ENCODE assay signal across 27 mouse cellular contexts in the genomic region with DNA sequence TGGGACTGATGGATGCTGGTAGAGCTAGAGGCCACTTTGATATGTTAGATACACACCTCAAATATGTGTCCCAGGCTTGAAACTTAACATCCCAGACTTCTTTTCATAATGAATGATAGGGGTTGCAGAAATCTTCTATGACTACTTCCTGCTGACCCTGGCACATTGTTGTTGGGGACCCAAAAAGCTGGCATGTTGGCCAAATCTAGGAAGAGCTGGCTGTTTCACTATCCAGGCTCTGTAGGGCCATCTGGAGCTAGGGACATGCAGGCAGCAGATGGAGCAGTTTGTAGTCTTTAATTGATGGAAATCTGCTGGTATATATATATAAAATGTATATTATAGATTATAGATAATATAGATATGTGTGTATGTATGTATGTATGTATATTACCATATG. TPM values are rescaled to one million over a fixed set of nuclear protein-coding genes. Genes with fewer than 3 reads are reported as not detected.
DNase-seq lines count a peak whose midpoint lies in the region; ATAC-seq and TF ChIP-seq lines count a peak whose summit lies in the region.
"Had no signal": no experiment of that assay in that cellular context is flagged by ENCODE, and none has a peak within 500 bp of the region (broad histone marks: within the 10 kb centered on the region; RNA-seq: fewer than 3 reads in every experiment).

No protein-coding gene starts in this region.

- no peaks in the 10 kb centered on the region for H3K4me1 ChIP-seq in cerebellum, adult 2 months (ENCODE audit: control insufficient read depth, insufficient read depth, low read length)
- no peaks in the 10 kb centered on the region for H3K4me1 ChIP-seq in forebrain, postnatal 0 days (ENCODE audit: insufficient read depth)
- H3K4me1 ChIP-seq in forebrain, embryonic 14.5 days (ENCODE audit: control insufficient read depth, insufficient read depth, low read length), result no peaks in the 10 kb centered on the region
- no peaks in the 10 kb centered on the region for H3K4me1 ChIP-seq in intestine, embryonic 14.5 days (replicated peaks; ENCODE audit: control insufficient read depth, insufficient read depth, low read length)
- H3K4me1 ChIP-seq in intestine, postnatal 0 days (replicated peaks; ENCODE audit: control insufficient read depth, insufficient read depth, low read length), result no peaks in the 10 kb centered on the region

- TF ChIP-seq POLR2A in cerebellum, adult 2 months (IDR thresholded peaks at IDR 0.05; ENCODE audit: borderline replicate concordance, insufficient read depth, low read length), result no peak

- H3K4me2 ChIP-seq in forebrain, postnatal 0 days (ENCODE audit: low read depth), result no peak overlapping the region
- no peak overlapping the region for H3K4me2 ChIP-seq in forebrain, embryonic 14.5 days (ENCODE audit: low read length)
- H3K4me2 ChIP-seq in intestine, embryonic 14.5 days (ENCODE audit: low read length), result no peak overlapping the region
- no peak overlapping the region for H3K4me2 ChIP-seq in intestine, postnatal 0 days (replicated peaks; ENCODE audit: low read depth)

- ATAC-seq in forebrain, postnatal 0 days, result no peak
- no peak for ATAC-seq in forebrain, embryonic 14.5 days
- no peak for ATAC-seq in intestine, embryonic 14.5 days (replicated peaks; ENCODE audit: low FRiP score, low TSS enrichment, low read depth)
- no peak for ATAC-seq in intestine, postnatal 0 days
- ATAC-seq: activated CD4-positive, CD25-positive, alpha-beta regulatory T cell, adult 4 months; CD4-positive, CD25-positive, alpha-beta regulatory T cell, adult 4 months; Patski had no signal

- no peak overlapping the region for H3K9ac ChIP-seq in forebrain, postnatal 0 days
- no peak overlapping the region for H3K9ac ChIP-seq in forebrain, embryonic 14.5 days (ENCODE audit: low read length)
- H3K9ac ChIP-seq in intestine, embryonic 14.5 days (ENCODE audit: low read length), result no peak overlapping the region
- H3K9ac ChIP-seq in intestine, postnatal 0 days (ENCODE audit: low read depth, low read length), result no peak overlapping the region

- no peaks in the 10 kb centered on the region for H3K36me3 ChIP-seq in forebrain, postnatal 0 days (ENCODE audit: insufficient read depth)
- H3K36me3 ChIP-seq in forebrain, embryonic 14.5 days (ENCODE audit: control insufficient read depth, insufficient read depth, low read length), result no peaks in the 10 kb centered on the region
- no peaks in the 10 kb centered on the region for H3K36me3 ChIP-seq in intestine, embryonic 14.5 days (ENCODE audit: control insufficient read depth, insufficient read depth, low read length)
- H3K36me3 ChIP-seq in intestine, postnatal 0 days (ENCODE audit: control insufficient read depth, insufficient read depth), result no peaks in the 10 kb centered on the region
- H3K36me3 ChIP-seq: G1E had no signal

- H3K27me3 ChIP-seq in cerebellum, adult 2 months (ENCODE audit: control insufficient read depth, insufficient read depth, low read length), result no peaks in the 10 kb centered on the region
- no peaks in the 10 kb centered on the region for H3K27me3 ChIP-seq in forebrain, postnatal 0 days (ENCODE audit: insufficient read depth, low read length)
- H3K27me3 ChIP-seq in forebrain, embryonic 14.5 days (replicated peaks; ENCODE audit: control insufficient read depth, insufficient read depth, low read length), result no peaks in the 10 kb centered on the region
- no peaks in the 10 kb centered on the region for H3K27me3 ChIP-seq in intestine, embryonic 14.5 days (replicated peaks; ENCODE audit: control insufficient read depth, insufficient read depth, low read length)
- H3K27me3 ChIP-seq in intestine, postnatal 0 days (replicated peaks; ENCODE audit: control insufficient read depth, insufficient read depth, low read length), result no peaks in the 10 kb centered on the region

- TF ChIP-seq CTCF in cerebellum, adult 2 months (IDR thresholded peaks at IDR 0.05; ENCODE audit: borderline replicate concordance, insufficient read depth, low read depth, low read length), result no peak
- TF ChIP-seq CTCF in forebrain, postnatal 0 days (IDR thresholded peaks at IDR 0.05; ENCODE audit: low read depth), result no peak
- TF ChIP-seq CTCF in intestine, postnatal 0 days (IDR thresholded peaks at IDR 0.05; ENCODE audit: low read depth), result no peak

- no peaks in the 10 kb centered on the region for H3K9me3 ChIP-seq in forebrain, postnatal 0 days (ENCODE audit: low read length)
- H3K9me3 ChIP-seq in forebrain, embryonic 14.5 days (replicated peaks; ENCODE audit: control insufficient read depth, low read length), result no peaks in the 10 kb centered on the region
- H3K9me3 ChIP-seq in intestine, embryonic 14.5 days (ENCODE audit: control insufficient read depth, low read length), result no peaks in the 10 kb centered on the region
- no peaks in the 10 kb centered on the region for H3K9me3 ChIP-seq in intestine, postnatal 0 days (ENCODE audit: control insufficient read depth)

- peak; percentile 57 to 59 for DNase-seq in cerebellum, postnatal 10 days
- DNase-seq in cerebellum, adult 2 months, result no peak
- peak; percentile 29 to 50 for DNase-seq in cerebellum, postnatal 14 days
- no peak for DNase-seq in cerebellum, adult 9-10 months
- DNase-seq in forebrain, postnatal 0 days, result peak; percentile 16
- no peak for DNase-seq in forebrain, embryonic 14.5 days (ENCODE audit: low spot score)
- DNase-seq in intestine, embryonic 14.5 days (ENCODE audit: low spot score), result peak; percentile 13
- DNase-seq: adrenal gland, adult 2 months; adrenal gland, adult 8-10 months; adrenal gland, postnatal 10 days; adrenal gland, postnatal 14 days; adrenal gland, postnatal 25 days; adrenal gland, postnatal 36 days; B cell, adult 2 months; cerebellum, adult 11 months; cerebellum, adult 11-12 months had no signal

- no peak overlapping the region for H3K4me3 ChIP-seq in cerebellum, adult 2 months (replicated peaks; ENCODE audit: insufficient read depth, low read depth, low read length)
- H3K4me3 ChIP-seq in forebrain, postnatal 0 days (ENCODE audit: low read depth, low read length), result no peak overlapping the region
- H3K4me3 ChIP-seq in forebrain, embryonic 14.5 days (ENCODE audit: low read depth, low read length), result no peak overlapping the region
- H3K4me3 ChIP-seq in intestine, embryonic 14.5 days (ENCODE audit: low read depth, low read length), result no peak overlapping the region
- H3K4me3 ChIP-seq in intestine, postnatal 0 days (ENCODE audit: low read depth, low read length), result no peak overlapping the region

- no peak overlapping the region for H3K27ac ChIP-seq in cerebellum, adult 2 months (ENCODE audit: insufficient read depth, low read length)
- no peak overlapping the region for H3K27ac ChIP-seq in forebrain, postnatal 0 days (ENCODE audit: low read depth, low read length)
- H3K27ac ChIP-seq in forebrain, embryonic 14.5 days (ENCODE audit: low read depth, low read length), result no peak overlapping the region
- no peak overlapping the region for H3K27ac ChIP-seq in intestine, embryonic 14.5 days (ENCODE audit: low read depth)
- H3K27ac ChIP-seq in intestine, postnatal 0 days (ENCODE audit: low read depth, low read length), result no peak overlapping the region

RNA-seq across cellular contexts. Expression of a gene that starts 8.3 kb away (rescaled TPM):
- polyA plus RNA-seq in cerebellum, adult 2 months (2012; rRNA removed), result not detected in 2 replicates
- not detected in 2 replicates for total RNA-seq in forebrain, postnatal 0 days (2014; rRNA removed)
- polyA plus RNA-seq in forebrain, postnatal 0 days (2015; fragmentation: Nextera tagmentation; extraction: Ambion mirVana), result not detected in 2 replicates
- polyA plus RNA-seq in forebrain, embryonic 14.5 days (2014; fragmentation: Nextera tagmentation; extraction: Ambion mirVana), result not detected in 2 replicates
- not detected in 2 replicates for polyA plus RNA-seq in intestine, embryonic 14.5 days (2014; fragmentation: Nextera tagmentation; extraction: Ambion mirVana)
- not detected in 2 replicates for polyA plus RNA-seq in intestine, postnatal 0 days (2015; fragmentation: Nextera tagmentation; extraction: Ambion mirVana)
- total RNA-seq: adrenal gland, postnatal 10 days; adrenal gland, postnatal 14 days; adrenal gland, postnatal 4 days; CH12.LX; MEL had no signal
- polyA plus RNA-seq: activated CD4-positive, CD25-positive, alpha-beta regulatory T cell, adult 4 months; brain, embryonic 14.5 days; C2C12; CD4-positive, CD25-positive, alpha-beta regulatory T cell, adult 4 months; G1E; Patski had no signal

RNA-seq across cellular contexts. Expression of a gene that starts 14.5 kb away (rescaled TPM):
- polyA plus RNA-seq in cerebellum, adult 2 months (2012; rRNA removed), result 5.5 and 7.1 TPM in 2 replicates
- total RNA-seq in forebrain, postnatal 0 days (2014; rRNA removed), result 7.0 and 8.9 TPM in 2 replicates
- polyA plus RNA-seq in forebrain, postnatal 0 days (2015; fragmentation: Nextera tagmentation; extraction: Ambion mirVana), result 8.2 and 8.5 TPM in 2 replicates
- polyA plus RNA-seq in forebrain, embryonic 14.5 days (2014; fragmentation: Nextera tagmentation; extraction: Ambion mirVana), result 6.0 and 9.2 TPM in 2 replicates
- polyA plus RNA-seq in intestine, embryonic 14.5 days (2014; fragmentation: Nextera tagmentation; extraction: Ambion mirVana), result 31.0 and 32.9 TPM in 2 replicates
- 13.1 and 13.5 TPM in 2 replicates for polyA plus RNA-seq in intestine, postnatal 0 days (2015; fragmentation: Nextera tagmentation; extraction: Ambion mirVana)
- total RNA-seq: CH12.LX, MEL had no signal
- polyA plus RNA-seq: C2C12; CD4-positive, CD25-positive, alpha-beta regulatory T cell, adult 4 months; G1E; Patski had no signal

RNA-seq across cellular contexts. Expression of a gene that starts 56.3 kb away (rescaled TPM):
- polyA plus RNA-seq in cerebellum, adult 2 months (2012; rRNA removed), result 0.54 and 0.59 TPM in 2 replicates
- 0.31 TPM in 1 of 2 replicates, not detected in the other for total RNA-seq in forebrain, postnatal 0 days (2014; rRNA removed)
- 0.13 and 0.28 TPM in 2 replicates for polyA plus RNA-seq in forebrain, postnatal 0 days (2015; fragmentation: Nextera tagmentation; extraction: Ambion mirVana)
- 0.28 and 0.56 TPM in 2 replicates for polyA plus RNA-seq in forebrain, embryonic 14.5 days (2014; fragmentation: Nextera tagmentation; extraction: Ambion mirVana)
- polyA plus RNA-seq in intestine, embryonic 14.5 days (2014; fragmentation: Nextera tagmentation; extraction: Ambion mirVana), result 1.4 and 2.2 TPM in 2 replicates
- 0.98 and 1.2 TPM in 2 replicates for polyA plus RNA-seq in intestine, postnatal 0 days (2015; fragmentation: Nextera tagmentation; extraction: Ambion mirVana)
- total RNA-seq: ES-E14, G1E, MEL had no signal
- polyA plus RNA-seq: G1E, Patski had no signal

Comparison
In these comparisons a context has a peak if more than half of its experiments do, and no peak if none do; other contexts are left out.
1. DNase-seq: peak in cerebellum, postnatal 10 days (2 of 2), cerebellum, postnatal 14 days (2 of 2), forebrain, postnatal 0 days (single experiment) and intestine, embryonic 14.5 days (single experiment); none in cerebellum, adult 2 months (0 of 2), cerebellum, adult 9-10 months (single experiment) and forebrain, embryonic 14.5 days (single experiment).